Mouse (Mus musculus) spleen, postnatal 14 days (tissue): ENCODE measurements around the gene Hist1h3f.
A peak's percentile ranks its signal among the peaks of the same experiment; 100 is the strongest.
"Not testable (repeated sequence)": the region's sequence is repeated elsewhere in the genome, so short reads cannot be mapped to it uniquely, and the experiment has no call there.

Experiments
- DNase-seq, 2 experiments: peaks; one replicate each; pipeline ENCODE4 v3.0.0; 2021 to 2022; ENCODE audit warnings: low spot score in 2 of 2

The Hist1h3f gene

GRCm38 (mm10) chr13:23582219-23583056, 38.6 kb downstream of the Hist1h3f start:
- no peak for DNase-seq

- DNase-seq = no peak
These were observed 39.7 kb downstream of the Hist1h3f start for GRCm38 (mm10) chr13:23583387-23584068.

GRCm38 (mm10) chr13:23584331-23584730, 40.5 kb downstream of the Hist1h3f start:
- DNase-seq = no peak

- peak; percentile 61 to 75 for DNase-seq
These were observed 41.2 kb downstream of the Hist1h3f start for GRCm38 (mm10) chr13:23585029-23585441.

DNA sequence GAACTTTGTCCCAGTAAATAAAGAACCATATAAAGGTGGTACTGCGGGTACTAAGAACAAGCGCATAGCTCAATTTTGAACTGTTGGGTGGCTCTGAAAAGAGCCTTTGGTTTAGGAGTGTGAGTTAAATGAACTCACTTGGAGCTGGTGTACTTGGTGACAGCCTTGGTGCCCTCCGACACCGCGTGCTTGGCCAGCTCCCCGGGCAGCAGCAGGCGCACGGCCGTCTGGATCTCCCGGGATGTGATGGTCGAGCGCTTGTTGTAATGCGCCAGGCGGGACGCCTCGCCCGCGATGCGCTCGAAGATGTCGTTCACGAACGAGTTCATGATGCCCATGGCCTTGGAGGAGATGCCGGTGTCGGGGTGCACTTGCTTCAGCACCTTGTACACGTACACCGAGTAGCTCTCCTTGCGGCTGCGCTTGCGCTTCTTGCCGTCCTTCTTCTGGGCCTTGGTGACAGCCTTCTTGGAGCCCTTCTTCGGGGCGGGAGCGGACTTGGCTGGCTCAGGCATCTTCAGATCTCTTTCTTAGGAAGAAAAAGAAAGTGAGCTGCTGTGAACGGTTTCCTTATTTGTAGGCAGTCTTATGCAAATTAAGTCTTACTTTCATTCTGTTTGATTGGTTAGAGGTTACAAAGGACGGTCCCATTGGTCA, 41.7 kb downstream of the Hist1h3f start:
- DNase-seq = peak; percentile 66 to 67

- DNase-seq = no peak
These were observed 42.5 kb downstream of the Hist1h3f start for GRCm38 (mm10) chr13:23586099-23586939.

DNA sequence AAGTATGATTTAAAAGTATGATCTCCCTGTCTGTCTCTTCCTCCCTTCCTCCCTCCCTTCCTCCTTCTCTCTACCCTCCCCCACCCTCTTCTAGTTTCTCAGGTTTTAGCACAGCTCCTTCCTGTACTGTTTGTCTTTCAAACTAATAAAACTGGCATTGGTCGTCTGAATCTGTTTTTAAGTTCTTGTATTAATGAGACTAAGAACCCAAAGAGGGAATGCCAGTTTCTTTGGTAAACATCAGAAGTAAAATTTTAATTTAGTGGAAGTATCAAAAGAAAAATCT, 43.0 kb downstream of the Hist1h3f start:
- DNase-seq = no peak

- no peak for DNase-seq
These were observed 47.4 kb downstream of the Hist1h3f start for GRCm38 (mm10) chr13:23591206-23591605.

DNA sequence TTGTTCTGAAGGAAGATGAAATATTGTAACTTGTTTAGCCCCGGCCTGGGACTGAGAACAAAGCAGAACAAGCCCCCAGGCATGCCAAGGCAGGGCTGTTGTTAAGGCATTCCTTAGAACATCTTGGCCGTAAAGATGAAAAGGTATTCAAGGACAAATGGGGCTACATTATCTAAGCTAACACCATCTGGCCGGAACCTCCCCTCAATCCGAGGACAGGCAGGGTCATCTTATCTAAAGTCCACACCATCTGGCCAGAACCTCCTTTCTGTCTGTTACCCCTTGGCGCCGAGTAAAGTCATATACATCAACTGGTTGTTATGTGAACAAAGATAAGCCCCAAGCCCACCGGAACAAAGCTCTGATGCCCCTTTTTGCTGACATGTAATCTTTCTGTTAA, 48.0 kb downstream of the Hist1h3f start:
- DNase-seq = not testable (repeated sequence)

DNA sequence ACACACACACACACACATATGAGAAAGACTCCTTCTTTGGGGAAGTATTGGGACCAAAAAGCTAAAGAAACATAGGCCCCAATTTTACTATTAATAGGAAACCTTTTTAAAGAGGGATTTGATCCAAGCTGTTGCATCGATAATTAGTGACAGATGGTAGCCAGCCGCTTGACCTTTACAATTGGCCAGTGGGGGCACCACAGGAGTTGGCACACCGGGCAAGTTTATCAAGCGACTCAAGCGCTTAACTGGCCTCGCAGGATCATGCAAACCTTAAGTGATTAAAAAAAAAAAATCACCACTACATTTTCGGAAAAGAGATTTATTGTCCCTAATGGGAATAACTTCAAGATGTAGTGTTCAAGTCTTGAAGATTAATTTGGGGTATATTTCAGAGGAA, 48.8 kb downstream of the Hist1h3f start:
- DNase-seq = no peak

- DNase-seq = no peak
These were observed 49.4 kb downstream of the Hist1h3f start for GRCm38 (mm10) chr13:23593051-23593770.
